Mouse (Mus musculus) heart, embryonic 14.5 days (tissue): Measurements from ENCODE around the gene Asic2. TPM values are rescaled to one million over a fixed set of nuclear protein-coding genes. Genes with fewer than 3 reads are reported as not detected.

ENCODE experiments used
- ATAC-seq: fragments of 200-750 bp; cut with Nextera tagmentation; 2 replicates; pipeline ENCODE4 v1.8.0; 2017; ENCODE audit warnings: low read depth, moderate TSS enrichment; ENCODE audit not compliant: insufficient number of reproducible peaks, insufficient read depth, low FRiP score
- H3K27ac ChIP-seq, 2 experiments: fragments of 200-500 bp in 1 of 2; fragments of 300-500 bp in 1 of 2; sonication (generic) in 1 of 2; replicated peaks in 1 of 2; 2 replicates each; pipeline ENCODE4 v1.5.1; 2012 to 2014; ENCODE audit warnings: low read depth in 2 of 2, low read length in 2 of 2, control low read depth in 1 of 2, mild to moderate bottlenecking in 1 of 2, mixed read lengths in 1 of 2; ENCODE audit not compliant: control insufficient read depth in 1 of 2, insufficient read depth in 1 of 2
- H3K27me3 ChIP-seq: fragments of 300-500 bp; sonication (generic); 2 replicates; pipeline ENCODE4 v1.6.1; 2014; ENCODE audit warnings: mild to moderate bottlenecking, low read length, control low read depth; ENCODE audit not compliant: control insufficient read depth, insufficient read depth
- H3K36me3 ChIP-seq: fragments of 300-500 bp; sonication (generic); 2 replicates; pipeline ENCODE4 v1.6.1; 2014; ENCODE audit warnings: mild to moderate bottlenecking, control low read depth, low read length, mixed read lengths; ENCODE audit not compliant: control insufficient read depth, insufficient read depth
- H3K4me1 ChIP-seq, 2 experiments: fragments of 200-500 bp in 1 of 2; fragments of 300-500 bp in 1 of 2; sonication (generic) in 1 of 2; 2 replicates each; pipeline ENCODE4 v1.6.1; 2012 to 2014; ENCODE audit warnings: low read length in 2 of 2, control low read depth in 1 of 2, mixed read lengths in 1 of 2; ENCODE audit not compliant: control insufficient read depth in 2 of 2, insufficient read depth in 2 of 2
- H3K4me2 ChIP-seq: fragments of 300-500 bp; sonication (generic); 2 replicates; pipeline ENCODE4 v1.6.1; 2014; ENCODE audit warnings: mild to moderate bottlenecking, low read length
- H3K4me3 ChIP-seq, 2 experiments: fragments of 200-500 bp in 1 of 2; fragments of 300-500 bp in 1 of 2; sonication (generic) in 1 of 2; 2 replicates each; pipeline ENCODE4 v1.5.1; 2012 to 2014; ENCODE audit warnings: low read length in 2 of 2, mild to moderate bottlenecking in 2 of 2, control low read depth in 1 of 2, low read depth in 1 of 2, moderate library complexity in 1 of 2; ENCODE audit not compliant: control insufficient read depth in 1 of 2, insufficient read depth in 1 of 2
- H3K9ac ChIP-seq: fragments of 300-500 bp; sonication (generic); 2 replicates; pipeline ENCODE4 v1.6.1; 2014; ENCODE audit warnings: mild to moderate bottlenecking, low read length
- H3K9me3 ChIP-seq: fragments of 300-500 bp; sonication (generic); 2 replicates; pipeline ENCODE4 v1.6.1; 2016; ENCODE audit warnings: low read length, control low read depth; ENCODE audit not compliant: control insufficient read depth
- WGBS: fragments of 180-500 bp; shearing (Covaris S2); extraction: QIAGEN DNeasy Blood & Tissue Kit; methylation state at CpG from one replicate; pipeline ENCODE4 v1.1.7; 2014; 5-methylcytosine and 5-hydroxymethylcytosine counted together
- polyA plus RNA-seq: library from polyadenylated mRNA; unstranded; fragments of >200 nt; fragmentation: Nextera tagmentation; extraction: Ambion mirVana; gene quantifications from 2 replicates; pipeline ENCODE4 v1.2.1, GENCODE M21; 2014

Asic2 gene
- polyA plus RNA-seq, 1 experiment from 2014 or later, result not detected

DNA sequence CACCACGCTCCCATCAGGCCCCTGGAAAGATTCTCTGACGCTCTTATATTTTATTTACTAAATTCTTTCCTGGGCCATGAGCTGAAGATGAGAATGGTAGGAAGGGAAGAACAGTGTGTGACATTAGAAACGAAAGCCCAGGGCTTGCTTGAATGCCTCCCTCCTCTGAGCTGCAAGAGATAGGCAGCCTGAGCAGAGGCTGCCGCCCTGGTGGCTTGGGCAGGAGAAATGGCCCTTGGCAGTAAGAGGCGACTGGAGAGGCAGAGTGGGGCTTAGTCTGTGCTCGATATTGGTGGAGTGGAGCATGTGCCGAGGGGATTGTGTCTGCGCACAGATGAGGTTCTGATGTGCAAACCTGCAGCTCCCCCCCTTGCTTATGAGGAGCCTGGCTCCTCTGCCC, 1014.1 kb downstream of the Asic2 start:
- Histone ChIP-seq H3K4me2 (no peak overlapping the region), H3K36me3 (no peaks in the 10 kb centered on the region), H3K4me1 (no peaks in the 10 kb centered on the region), H3K9me3 (no peaks in the 10 kb centered on the region), H3K27ac (no peak overlapping the region), H3K4me3 (no peak overlapping the region), H3K27me3 (peaks cover 21% of the 10 kb centered on the region), H3K9ac (no peak overlapping the region)
- ATAC-seq, result no peak
- 75% methylated on average over 8 of the region's 8 CpGs for WGBS

DNA sequence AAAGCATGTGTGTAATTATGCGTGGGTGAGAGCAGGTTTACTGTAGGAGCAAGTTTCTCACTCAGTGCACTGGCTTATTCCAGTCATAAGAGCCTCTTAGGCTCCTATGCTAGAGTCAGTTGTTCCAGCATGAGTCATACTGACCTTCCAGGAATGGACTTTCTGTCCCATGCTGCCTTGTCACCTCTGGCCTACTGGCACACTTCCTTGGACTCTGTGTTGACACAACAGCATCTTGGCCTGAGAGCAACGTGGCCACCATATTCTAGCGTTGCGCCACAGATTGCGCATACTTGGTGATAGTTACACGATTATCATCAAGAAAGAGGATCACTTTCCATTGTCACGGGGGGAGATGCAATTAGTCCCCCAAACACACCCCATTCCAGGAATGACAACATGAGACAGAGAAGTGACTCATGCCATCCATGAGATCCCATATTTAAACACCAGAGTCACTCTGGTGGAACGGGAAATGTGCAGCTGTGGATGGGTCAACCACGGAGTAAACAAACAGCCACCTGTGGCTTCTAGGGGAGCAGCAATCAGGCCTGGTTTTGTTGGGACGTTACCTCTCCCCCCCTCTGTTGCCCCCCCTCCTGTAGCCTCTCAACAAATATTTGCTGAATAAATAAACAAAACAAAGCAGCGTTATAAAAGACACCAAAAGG, 1019.1 kb downstream of the Asic2 start:
- Histone ChIP-seq H3K9ac (no peak overlapping the region), H3K27me3 (no peaks in the 10 kb centered on the region), H3K27ac (no peak overlapping the region), H3K4me1 (no peaks in the 10 kb centered on the region), H3K9me3 (no peaks in the 10 kb centered on the region), H3K4me3 (no peak overlapping the region), H3K4me2 (no peak overlapping the region), H3K36me3 (no peaks in the 10 kb centered on the region)
- WGBS, result 76% methylated on average over 11 of the region's 11 CpGs
- ATAC-seq, result no peak

DNA sequence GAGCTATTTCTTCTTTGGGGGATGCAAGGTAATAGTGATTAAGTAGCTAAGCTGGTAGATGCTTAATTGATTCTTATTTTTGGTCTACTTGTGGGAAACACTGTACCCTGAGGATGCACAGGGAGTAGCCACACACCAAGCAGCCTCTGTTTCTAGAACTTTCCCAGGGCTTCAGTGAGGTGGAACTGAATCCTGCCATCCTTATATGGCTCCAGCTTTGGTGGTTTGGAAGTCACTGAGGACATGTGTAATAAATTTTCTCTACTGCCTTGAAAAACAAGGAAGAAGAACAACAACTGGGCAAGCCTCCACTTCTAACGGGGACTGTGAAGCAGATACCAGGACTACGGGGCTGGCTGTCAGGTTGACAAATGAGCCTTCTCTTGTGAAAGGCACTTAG, 1020.2 kb downstream of the Asic2 start:
- H3K27me3 ChIP-seq, result no peaks in the 10 kb centered on the region
- no peak overlapping the region for H3K4me2 ChIP-seq
- no peak overlapping the region for H3K4me3 ChIP-seq
- no peak overlapping the region for H3K27ac ChIP-seq
- H3K9me3 ChIP-seq, result no peaks in the 10 kb centered on the region
- no peak for ATAC-seq
- no peaks in the 10 kb centered on the region for H3K4me1 ChIP-seq
- H3K36me3 ChIP-seq, result no peaks in the 10 kb centered on the region
- no peak overlapping the region for H3K9ac ChIP-seq
- 21% methylated on average over 2 of the region's 2 CpGs for WGBS

DNA sequence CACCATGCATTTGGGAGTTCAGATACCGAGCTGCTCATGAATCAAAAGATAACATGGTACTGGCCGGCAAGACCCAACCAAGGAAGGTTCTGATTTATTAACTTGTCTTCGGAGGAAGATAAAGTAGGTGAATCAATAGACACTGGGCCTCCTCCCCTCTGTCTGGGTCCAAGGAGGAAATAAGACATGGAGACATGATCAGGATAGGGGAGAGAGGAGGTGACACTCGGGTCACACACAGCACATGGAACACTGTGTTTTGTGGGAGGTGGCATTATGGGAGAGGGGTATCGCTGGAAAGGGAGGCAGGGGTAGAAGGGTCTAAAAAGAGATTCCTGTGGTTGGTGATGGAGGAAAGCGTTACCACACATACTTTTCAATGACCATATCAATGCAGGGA, 1022.1 kb downstream of the Asic2 start:
- no peaks in the 10 kb centered on the region for H3K27me3 ChIP-seq
- WGBS, result 77% methylated on average over 6 of the region's 6 CpGs
- H3K36me3 ChIP-seq, result no peaks in the 10 kb centered on the region
- H3K4me1 ChIP-seq, result no peaks in the 10 kb centered on the region
- H3K9me3 ChIP-seq, result no peaks in the 10 kb centered on the region
- no peak overlapping the region for H3K27ac ChIP-seq
- H3K4me3 ChIP-seq, result no peak overlapping the region
- H3K9ac ChIP-seq, result no peak overlapping the region
- no peak overlapping the region for H3K4me2 ChIP-seq
- no peak for ATAC-seq

DNA sequence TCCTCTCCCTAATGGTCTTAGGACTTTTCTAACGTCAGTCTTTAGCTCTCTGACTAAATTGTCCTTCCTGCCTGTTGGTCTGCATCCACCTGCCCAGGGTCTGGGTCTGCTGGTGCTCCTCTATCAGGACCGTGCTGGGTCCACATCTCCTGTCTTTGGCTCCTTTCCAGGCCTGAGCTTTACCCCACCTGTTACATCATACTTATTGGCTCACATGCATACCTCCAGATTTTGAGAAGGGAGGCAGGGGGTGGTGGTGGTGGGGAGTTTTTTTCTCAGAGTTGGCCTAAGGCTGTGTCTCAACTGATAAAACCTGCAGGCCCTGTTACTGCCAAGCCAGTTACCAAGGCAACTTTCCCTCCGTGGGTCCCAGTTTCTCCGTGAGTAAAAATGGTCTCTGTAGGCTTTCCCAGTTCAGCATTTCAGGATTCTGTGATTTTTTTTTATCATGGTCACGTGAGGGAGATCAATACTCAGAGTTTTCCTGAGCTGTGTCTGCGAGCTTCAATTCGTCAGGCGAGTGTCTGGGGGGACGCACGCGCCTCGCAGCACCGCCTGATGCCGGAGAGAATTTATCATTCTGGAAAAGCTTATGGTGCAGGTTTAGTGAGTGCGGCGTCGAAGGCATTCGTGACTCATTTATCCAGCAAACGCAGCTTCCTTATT, 1044.8 kb downstream of the Asic2 start:
- no peak for ATAC-seq
- no peak overlapping the region for H3K9ac ChIP-seq
- H3K27ac ChIP-seq, result no peak overlapping the region
- H3K9me3 ChIP-seq, result no peaks in the 10 kb centered on the region
- no peak overlapping the region for H3K4me3 ChIP-seq
- 80% methylated on average over 19 of the region's 19 CpGs for WGBS
- H3K27me3 ChIP-seq, result no peaks in the 10 kb centered on the region
- H3K4me1 ChIP-seq, result no peaks in the 10 kb centered on the region
- H3K36me3 ChIP-seq, result no peaks in the 10 kb centered on the region
- H3K4me2 ChIP-seq, result no peak overlapping the region

DNA sequence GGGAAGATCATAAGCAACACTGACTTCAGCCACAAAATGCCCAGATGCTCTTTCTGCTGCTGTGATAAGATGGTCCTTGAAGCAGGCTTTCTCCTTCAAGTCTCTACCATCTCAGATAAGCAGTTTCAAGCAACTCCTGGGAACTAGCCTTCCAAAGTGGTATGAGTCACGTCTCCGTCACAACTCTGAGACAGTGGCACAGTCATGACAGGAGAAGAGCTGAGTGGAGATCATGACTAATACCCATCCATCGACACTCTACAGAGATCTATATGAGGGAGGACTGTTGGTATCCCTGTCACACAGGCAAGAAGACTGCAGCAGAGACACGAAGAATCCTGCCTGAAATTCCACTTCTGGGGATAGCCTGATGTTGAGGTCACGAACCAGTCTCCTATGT, 1049.9 kb downstream of the Asic2 start:
- no peak for ATAC-seq
- H3K4me2 ChIP-seq, result no peak overlapping the region
- H3K9ac ChIP-seq, result no peak overlapping the region
- no peaks in the 10 kb centered on the region for H3K4me1 ChIP-seq
- no peak overlapping the region for H3K4me3 ChIP-seq
- H3K27ac ChIP-seq, result no peak overlapping the region
- H3K9me3 ChIP-seq, result peaks cover 4% of the 10 kb centered on the region; the same call in 1 of the 2 replicates
- 61% methylated on average over 5 of the region's 5 CpGs for WGBS
- no peaks in the 10 kb centered on the region for H3K27me3 ChIP-seq
- H3K36me3 ChIP-seq, result no peaks in the 10 kb centered on the region

DNA sequence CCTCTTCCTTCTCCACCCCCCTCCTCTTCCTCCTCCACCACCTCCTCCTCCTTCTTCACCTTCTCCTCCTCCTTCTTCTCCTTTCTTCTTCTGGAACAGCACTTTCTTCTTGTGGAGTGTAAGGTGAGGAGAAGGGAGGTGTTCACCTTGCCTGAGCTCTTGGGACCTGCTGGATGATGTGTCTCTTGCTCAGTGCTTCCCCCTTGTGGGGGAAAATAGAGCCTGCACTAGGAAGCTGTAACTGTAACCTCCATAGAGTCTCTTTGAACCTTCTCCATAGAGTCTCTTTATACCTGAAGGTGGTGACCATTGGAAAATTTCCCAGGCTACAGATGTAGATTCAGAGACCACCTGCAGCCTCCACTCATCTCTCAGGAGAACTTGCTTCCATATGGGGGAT, 1050.6 kb downstream of the Asic2 start:
- no peaks in the 10 kb centered on the region for H3K36me3 ChIP-seq
- no peak for ATAC-seq
- H3K4me1 ChIP-seq, result no peaks in the 10 kb centered on the region
- H3K4me3 ChIP-seq, result no peak overlapping the region
- no peak overlapping the region for H3K27ac ChIP-seq
- H3K9me3 ChIP-seq, result peaks cover 4% of the 10 kb centered on the region; the same call in 1 of the 2 replicates
- no peaks in the 10 kb centered on the region for H3K27me3 ChIP-seq
- no peak overlapping the region for H3K9ac ChIP-seq
- H3K4me2 ChIP-seq, result no peak overlapping the region
